Mouse (Mus musculus) ZHBTc4 (cell line): ENCODE data around the gene Cfap36.

ENCODE experiments used
- DNase-seq: peaks from one replicate; pipeline ENCODE4 v3.0.0-alpha.2; 2011; ENCODE audit warnings: low read depth, low spot score

Gene Cfap36

GRCm38 (mm10) chr11:29180657-29181056 lies 66.6 kb downstream of the Cfap36 start:
- no peak for DNase-seq

GRCm38 (mm10) chr11:29179319-29179718 lies 67.9 kb downstream of the Cfap36 start:
- DNase-seq: no peak

GRCm38 (mm10) chr11:29173706-29174436 lies 73.3 kb downstream of the Cfap36 start:
- DNase-seq: no peak

GRCm38 (mm10) chr11:29173125-29173631 lies 74.0 kb downstream of the Cfap36 start:
- DNase-seq: peak; percentile 87

GRCm38 (mm10) chr11:29172563-29173124 lies 74.6 kb downstream of the Cfap36 start, which contains the start of gene Ppp4r3b:
Gene Ppp4r3b (plus strand): TSS chr11:29172890.
- peak; percentile 100 for DNase-seq

- DNase-seq: peak; percentile 76
These were observed 75.2 kb downstream of the Cfap36 start for GRCm38 (mm10) chr11:29171959-29172391.
